ENCODE assay signal across 13 mouse cellular contexts in genomic region chr17:11157536-11157935, GRCm38 (mm10).
DNase-seq lines count a peak whose midpoint lies in the region; ATAC-seq and TF ChIP-seq lines count a peak whose summit lies in the region.
"Had no signal": no experiment of that assay in that cellular context is flagged by ENCODE, and none has a peak within 500 bp of the region (broad histone marks: within the 10 kb centered on the region; RNA-seq: fewer than 3 reads in every experiment).

No protein-coding gene starts in this region.

- WGBS in heart, embryonic 10.5 days, result 78% methylated on average over 7 of the region's 7 CpGs
- 35% methylated on average over 7 of the region's 7 CpGs for WGBS in forebrain, postnatal 0 days

- ATAC-seq in forebrain, postnatal 0 days, result peak; percentile 88

- no peak overlapping the region for H3K9ac ChIP-seq in forebrain, postnatal 0 days
- H3K9ac ChIP-seq: embryonic facial prominence, embryonic 13.5 days; hindbrain, embryonic 15.5 days; liver, embryonic 14.5 days had no signal

- no peak overlapping the region for H3K27ac ChIP-seq in heart, embryonic 10.5 days
- H3K27ac ChIP-seq in forebrain, postnatal 0 days (ENCODE audit: low read depth, low read length), result 0 out of 2 replicates have a peak overlapping the region, but pooled peaks have one; percentile 5
- H3K27ac ChIP-seq: embryonic facial prominence, embryonic 13.5 days; hindbrain, embryonic 15.5 days; liver, embryonic 14.5 days had no signal

- no peak for TF ChIP-seq CTCF in forebrain, postnatal 0 days (IDR thresholded peaks at IDR 0.05; ENCODE audit: low read depth)

- DNase-seq in heart, adult 18-20 months, result peak; percentile 18 to 42
- DNase-seq in heart, embryonic 10.5 days (ENCODE audit: low spot score), result no peak
- DNase-seq in forebrain, postnatal 0 days, result peak; percentile 65
- DNase-seq in layer of hippocampus, adult 9-11 months, result peak; percentile 93
- DNase-seq in right cerebral cortex, postnatal 14 days, result peak; percentile 50
- DNase-seq in urinary bladder, postnatal 14 days (ENCODE audit: low spot score), result no peak
- no peak for DNase-seq in neural tube, embryonic 10.5 days (ENCODE audit: extremely low spot score, low spot score)
- DNase-seq in ovary, postnatal 14 days (ENCODE audit: low spot score), result no peak
- DNase-seq: thymus, postnatal 25 days had no signal

- H3K36me3 ChIP-seq in heart, embryonic 10.5 days, result no peaks in the 10 kb centered on the region
- H3K36me3 ChIP-seq in forebrain, postnatal 0 days (ENCODE audit: insufficient read depth), result no peaks in the 10 kb centered on the region
- H3K36me3 ChIP-seq: embryonic facial prominence, embryonic 13.5 days; hindbrain, embryonic 15.5 days had no signal

- no peaks in the 10 kb centered on the region for H3K27me3 ChIP-seq in heart, embryonic 10.5 days (ENCODE audit: insufficient read depth, poor library complexity, severe bottlenecking)
- no peaks in the 10 kb centered on the region for H3K27me3 ChIP-seq in forebrain, postnatal 0 days (ENCODE audit: insufficient read depth, low read length)
- H3K27me3 ChIP-seq: embryonic facial prominence, embryonic 13.5 days; hindbrain, embryonic 15.5 days had no signal

- H3K4me3 ChIP-seq in heart, embryonic 10.5 days, result no peak overlapping the region
- no peak overlapping the region for H3K4me3 ChIP-seq in forebrain, postnatal 0 days (ENCODE audit: low read depth, low read length)
- H3K4me3 ChIP-seq: embryonic facial prominence, embryonic 13.5 days; hindbrain, embryonic 15.5 days; myocyte had no signal

- H3K4me1 ChIP-seq in heart, embryonic 10.5 days, result no peaks in the 10 kb centered on the region
- H3K4me1 ChIP-seq in forebrain, postnatal 0 days (ENCODE audit: insufficient read depth), result no peaks in the 10 kb centered on the region
- H3K4me1 ChIP-seq: embryonic facial prominence, embryonic 13.5 days had no signal

- no peak overlapping the region for H3K4me2 ChIP-seq in forebrain, postnatal 0 days (ENCODE audit: low read depth)
- H3K4me2 ChIP-seq: embryonic facial prominence, embryonic 13.5 days; hindbrain, embryonic 15.5 days had no signal

- H3K9me3 ChIP-seq in heart, embryonic 10.5 days, result no peaks in the 10 kb centered on the region
- H3K9me3 ChIP-seq in forebrain, postnatal 0 days (ENCODE audit: low read length), result no peaks in the 10 kb centered on the region
- H3K9me3 ChIP-seq: embryonic facial prominence, embryonic 13.5 days; hindbrain, embryonic 15.5 days had no signal

Comparison
In these comparisons a context has a peak if more than half of its experiments do, and no peak if none do; other contexts are left out.
1. DNase-seq: peak in heart, adult 18-20 months (2 of 2), forebrain, postnatal 0 days (single experiment), layer of hippocampus, adult 9-11 months (single experiment) and right cerebral cortex, postnatal 14 days (single experiment); none in heart, embryonic 10.5 days (single experiment), urinary bladder, postnatal 14 days (single experiment), neural tube, embryonic 10.5 days (single experiment) and ovary, postnatal 14 days (single experiment).